Mouse (Mus musculus) small intestine, adult 2 months (tissue): Measurements from ENCODE around the gene Ppp6r1. TPM values are rescaled to one million over a fixed set of nuclear protein-coding genes. Genes with fewer than 3 reads are reported as not detected.

Experiments
- H3K27ac ChIP-seq: fragments of 200-500 bp; 2 replicates; pipeline ENCODE4 v1.5.1; 2012; ENCODE audit warnings: low read depth, low read length, control low read depth, inconsistent platforms; ENCODE audit not compliant: insufficient read depth
- H3K27me3 ChIP-seq: fragments of 200-500 bp; 2 replicates; pipeline ENCODE4 v1.6.1; 2012; ENCODE audit warnings: mild to moderate bottlenecking, moderate library complexity, low read length, inconsistent platforms; ENCODE audit not compliant: control insufficient read depth, insufficient read depth
- H3K36me3 ChIP-seq: fragments of 200-500 bp; 2 replicates; pipeline ENCODE4 v1.6.1; 2012; ENCODE audit warnings: mild to moderate bottlenecking, low read length, control low read depth, inconsistent platforms; ENCODE audit not compliant: control insufficient read depth, insufficient read depth
- H3K4me1 ChIP-seq: fragments of 200-500 bp; 2 replicates; pipeline ENCODE4 v1.6.1; 2012; ENCODE audit warnings: low read length, inconsistent platforms, mixed read lengths; ENCODE audit not compliant: control insufficient read depth, insufficient read depth, insufficient read length
- H3K4me3 ChIP-seq: fragments of 200-500 bp; 2 replicates; pipeline ENCODE4 v1.5.1; 2012; ENCODE audit warnings: low read depth, mild to moderate bottlenecking, control low read depth, inconsistent platforms, low read length, moderate library complexity
- CTCF ChIP-seq: fragments of 200-500 bp; IDR thresholded peaks from 2 replicates; pipeline ENCODE4 v1.5.1; 2012; ENCODE audit warnings: low read depth, mild to moderate bottlenecking, control low read depth, inconsistent platforms, low read length, moderate library complexity, mixed read lengths; ENCODE audit not compliant: insufficient replicate concordance, insufficient read length; ENCODE audit errors: extremely low read depth
- POLR2A ChIP-seq: fragments of 200-500 bp; IDR thresholded peaks from 2 replicates; pipeline ENCODE4 v1.6.1; 2012; ENCODE audit warnings: low read depth, mild to moderate bottlenecking, control low read depth, inconsistent platforms, low read length, moderate library complexity
- whole genome bisulfite sequencing: fragments of 180-500 bp; shearing (Covaris S2); methylation state at CpG from one replicate; pipeline ENCODE4 v1.1.7; 2018; 5-methylcytosine and 5-hydroxymethylcytosine counted together
- polyA plus RNA-seq: library from polyadenylated mRNA; depleted of rRNA; stranded (reverse); fragments of >200 nt; gene quantifications from 2 replicates; pipeline ENCODE4 v1.2.3, GENCODE M21; 2012

The Ppp6r1 gene
- polyA plus RNA-seq, 1 experiment: 142 TPM

- no peak overlapping the region for H3K4me3 ChIP-seq
- H3K4me1 ChIP-seq: peaks cover 3% of the 10 kb centered on the region; the same call in 1 of the 2 replicates
- no peak overlapping the region for H3K27ac ChIP-seq
- 14% methylated on average over 4 of the region's 4 CpGs for WGBS
- peak; percentile 57; the same call in 1 of the 2 replicates for TF ChIP-seq CTCF
- no peak for TF ChIP-seq POLR2A
- no peaks in the 10 kb centered on the region for H3K27me3 ChIP-seq
- peaks cover 7% of the 10 kb centered on the region; the same call in 1 of the 2 replicates for H3K36me3 ChIP-seq
Measured at GRCm38 (mm10) chr7:4623544-4624189, 35.2 kb downstream of the Ppp6r1 start.

DNA sequence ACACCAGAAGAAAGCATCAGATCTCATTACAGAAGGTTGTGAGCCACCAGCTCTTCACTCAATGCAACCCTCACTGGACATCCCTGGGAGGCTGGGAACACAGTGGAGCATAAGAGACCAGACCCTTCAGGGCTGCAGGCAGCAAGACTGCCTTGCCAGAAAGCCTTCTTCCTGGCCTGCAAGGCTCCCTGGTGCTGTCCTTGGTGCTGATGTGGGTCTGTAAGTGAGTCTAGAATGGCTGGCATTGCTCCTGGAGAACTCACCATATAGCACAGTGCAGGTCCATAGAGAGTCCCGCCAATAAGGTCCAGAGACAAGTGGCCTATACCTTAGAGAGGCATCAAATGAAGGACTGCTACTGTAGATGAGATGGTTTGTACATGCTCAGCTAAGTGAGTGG is 38.8 kb downstream of the Ppp6r1 start:
- 14% methylated on average over 1 of the region's 1 CpGs for WGBS
- Histone ChIP-seq H3K27ac (no peak overlapping the region), H3K27me3 (no peaks in the 10 kb centered on the region), H3K4me3 (no peak overlapping the region), H3K4me1 (no peaks in the 10 kb centered on the region; the same call in 1 of the 2 replicates), H3K36me3 (no peaks in the 10 kb centered on the region)
- TF ChIP-seq CTCF: no peak
- TF ChIP-seq POLR2A: no peak

- Histone ChIP-seq H3K4me1 (no peaks in the 10 kb centered on the region), H3K4me3 (no peak overlapping the region), H3K27ac (no peak overlapping the region), H3K36me3 (no peaks in the 10 kb centered on the region), H3K27me3 (no peaks in the 10 kb centered on the region)
- TF ChIP-seq CTCF (no peak), POLR2A (no peak)
- WGBS: 45% methylated on average over 14 of the region's 14 CpGs
Measured at GRCm38 (mm10) chr7:4613740-4614403, 44.9 kb downstream of the Ppp6r1 start.

DNA sequence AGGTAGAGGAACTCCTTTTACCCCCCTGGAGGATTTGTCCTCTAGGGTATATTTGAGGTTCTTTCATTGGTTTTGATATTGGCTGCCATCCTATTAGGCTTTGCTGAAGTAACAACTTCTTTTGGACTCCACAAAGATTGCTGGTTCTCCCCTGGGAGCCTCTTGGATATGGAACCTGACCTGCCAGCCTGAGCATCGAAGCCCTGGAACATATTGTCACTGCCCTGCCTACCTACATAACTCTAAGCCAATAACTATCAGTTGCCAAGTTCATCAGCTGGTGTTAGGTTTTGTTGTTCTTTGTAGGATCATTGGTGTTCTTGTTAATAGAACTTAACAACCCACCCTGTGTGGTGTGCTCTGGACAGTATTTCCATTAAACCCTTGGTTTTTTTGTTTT is 45.9 kb downstream of the Ppp6r1 start:
- no peaks in the 10 kb centered on the region for H3K36me3 ChIP-seq
- no peaks in the 10 kb centered on the region for H3K27me3 ChIP-seq
- TF ChIP-seq POLR2A: no peak
- TF ChIP-seq CTCF: no peak
- H3K27ac ChIP-seq: no peak overlapping the region
- H3K4me3 ChIP-seq: no peak overlapping the region
- no peaks in the 10 kb centered on the region for H3K4me1 ChIP-seq
- WGBS: 71% methylated on average over 1 of the region's 1 CpGs

GRCm38 (mm10) chr7:4612386-4612785 is 46.4 kb downstream of the Ppp6r1 start:
- Histone ChIP-seq H3K4me3 (no peak overlapping the region), H3K4me1 (no peaks in the 10 kb centered on the region; the same call in 1 of the 2 replicates), H3K36me3 (no peaks in the 10 kb centered on the region), H3K27me3 (no peaks in the 10 kb centered on the region), H3K27ac (no peak overlapping the region)
- TF ChIP-seq POLR2A (no peak), CTCF (no peak)
- 70% methylated on average over 8 of the region's 8 CpGs for WGBS

DNA sequence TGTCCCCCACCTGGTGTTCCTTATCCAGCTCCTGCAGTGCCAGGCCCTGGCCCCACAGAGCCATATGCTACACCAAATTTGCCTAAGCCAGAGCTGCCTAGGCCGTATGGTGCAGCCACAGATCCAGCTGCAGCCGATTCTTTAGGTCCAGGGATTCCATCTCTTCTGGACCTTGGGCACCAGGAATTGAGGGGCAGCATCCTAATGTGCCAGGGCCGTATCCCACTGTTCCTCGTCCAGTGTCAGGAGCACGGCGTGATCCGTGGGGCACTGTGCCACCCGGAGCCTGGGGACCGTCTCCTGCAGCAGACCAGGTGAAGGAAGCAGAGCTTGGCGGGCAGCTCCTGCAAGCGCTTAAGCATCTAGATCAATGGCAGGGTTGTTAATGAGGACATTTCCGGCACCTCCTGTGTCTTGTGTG is 46.9 kb downstream of the Ppp6r1 start:
- WGBS: 82% methylated on average over 12 of the region's 12 CpGs

DNA sequence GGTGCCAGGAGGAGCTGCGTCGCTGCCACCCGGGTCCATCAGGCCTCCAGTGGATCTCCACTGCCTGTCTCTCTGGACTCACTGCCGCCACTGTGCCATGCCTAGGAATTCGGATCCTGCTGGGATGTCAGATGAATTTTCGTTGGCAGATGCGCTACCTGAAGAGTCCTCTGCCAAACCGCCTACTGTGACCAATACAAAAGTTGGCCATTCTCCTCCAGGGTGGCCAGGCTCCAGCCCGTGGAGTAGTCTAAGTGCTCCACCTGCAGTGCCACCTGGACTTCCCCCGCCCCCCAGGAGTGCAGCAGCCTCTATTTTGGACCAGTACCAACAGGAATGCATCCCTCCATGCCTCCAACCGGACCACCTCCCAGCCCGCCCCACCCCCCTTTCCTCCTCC is 47.3 kb downstream of the Ppp6r1 start:
- H3K4me1 ChIP-seq: no peaks in the 10 kb centered on the region; the same call in 1 of the 2 replicates
- no peaks in the 10 kb centered on the region for H3K27me3 ChIP-seq
- WGBS: 86% methylated on average over 12 of the region's 12 CpGs
- TF ChIP-seq CTCF: no peak
- no peak for TF ChIP-seq POLR2A
- H3K4me3 ChIP-seq: no peak overlapping the region
- H3K36me3 ChIP-seq: no peaks in the 10 kb centered on the region
- no peak overlapping the region for H3K27ac ChIP-seq

More for the DNA sequence above, 46.9 kb downstream of the Ppp6r1 start:
- no peaks in the 10 kb centered on the region for H3K27me3 ChIP-seq
- H3K36me3 ChIP-seq: no peaks in the 10 kb centered on the region
- H3K4me1 ChIP-seq: no peaks in the 10 kb centered on the region; the same call in 1 of the 2 replicates
- TF ChIP-seq POLR2A (no peak), CTCF (no peak)
- H3K27ac ChIP-seq: no peak overlapping the region
- H3K4me3 ChIP-seq: no peak overlapping the region
